Mouse (Mus musculus) embryonic facial prominence, embryonic 15.5 days (tissue): ENCODE data around the gene Ttll6. TPM values are rescaled to one million over a fixed set of nuclear protein-coding genes. Genes with fewer than 3 reads are reported as not detected.

ENCODE experiments used
- ATAC-seq: fragments of 200-750 bp; cut with Nextera tagmentation; 2 replicates; pipeline ENCODE4 v1.8.0; 2017; ENCODE audit warnings: low read depth, moderate TSS enrichment; ENCODE audit not compliant: insufficient number of reproducible peaks, low FRiP score, low TSS enrichment
- H3K27ac ChIP-seq: fragments of 300-500 bp; sonication (generic); replicated peaks from 2 replicates; pipeline ENCODE4 v1.5.1; 2015; ENCODE audit warnings: mild to moderate bottlenecking, inconsistent platforms
- H3K27me3 ChIP-seq: fragments of 300-500 bp; sonication (generic); 2 replicates; pipeline ENCODE4 v1.6.1; 2015; ENCODE audit warnings: inconsistent platforms
- H3K36me3 ChIP-seq: fragments of 300-500 bp; sonication (generic); 2 replicates; pipeline ENCODE4 v1.6.1; 2015; ENCODE audit warnings: mild to moderate bottlenecking, inconsistent platforms
- H3K4me1 ChIP-seq: fragments of 300-500 bp; sonication (generic); 2 replicates; pipeline ENCODE4 v1.6.1; 2015; ENCODE audit warnings: inconsistent platforms
- H3K4me2 ChIP-seq: fragments of 300-500 bp; sonication (generic); replicated peaks from 2 replicates; pipeline ENCODE4 v1.6.1; 2015; ENCODE audit warnings: mild to moderate bottlenecking, inconsistent platforms
- H3K4me3 ChIP-seq: fragments of 300-500 bp; sonication (generic); replicated peaks from 2 replicates; pipeline ENCODE4 v1.5.1; 2015; ENCODE audit warnings: mild to moderate bottlenecking, inconsistent platforms
- H3K9ac ChIP-seq: fragments of 300-500 bp; sonication (generic); 2 replicates; pipeline ENCODE4 v1.6.1; 2015; ENCODE audit warnings: inconsistent platforms
- H3K9me3 ChIP-seq: fragments of 300-500 bp; sonication (generic); replicated peaks from 2 replicates; pipeline ENCODE4 v1.6.1; 2016; ENCODE audit warnings: inconsistent platforms
- WGBS: fragments of 180-500 bp; shearing (Covaris S2); methylation state at CpG from one replicate; pipeline ENCODE4 v1.1.7; 2015; 5-methylcytosine and 5-hydroxymethylcytosine counted together
- polyA plus RNA-seq: library from polyadenylated mRNA; unstranded; fragments of >200 nt; fragmentation: Nextera tagmentation; extraction: Ambion mirVana; gene quantifications from 2 replicates; pipeline ENCODE4 v1.2.1, GENCODE M21; 2015

The Ttll6 gene
- polyA plus RNA-seq, 1 experiment from 2014 or later = 2.4 TPM

GRCm38 (mm10) chr11:96178356-96178755, 44.8 kb downstream of the Ttll6 start:
- H3K4me1 ChIP-seq = peaks cover 5% of the 10 kb centered on the region; the same call in 1 of the 2 replicates
- no peak overlapping the region for H3K27ac ChIP-seq
- no peaks in the 10 kb centered on the region for H3K36me3 ChIP-seq
- H3K4me3 ChIP-seq = no peak overlapping the region
- no peak overlapping the region for H3K4me2 ChIP-seq
- WGBS = under 1% methylated on average over 8 of the region's 8 CpGs
- no peak overlapping the region for H3K9ac ChIP-seq
- no peak for ATAC-seq
- no peaks in the 10 kb centered on the region for H3K9me3 ChIP-seq
- peaks cover 96% of the 10 kb centered on the region for H3K27me3 ChIP-seq

- H3K9me3 ChIP-seq = no peaks in the 10 kb centered on the region
- H3K27ac ChIP-seq = no peak overlapping the region
- no peak for ATAC-seq
- H3K9ac ChIP-seq = no peak overlapping the region
- H3K4me1 ChIP-seq = peaks cover 5% of the 10 kb centered on the region; the same call in 1 of the 2 replicates
- H3K4me3 ChIP-seq = no peak overlapping the region
- H3K4me2 ChIP-seq = no peak overlapping the region
- H3K36me3 ChIP-seq = no peaks in the 10 kb centered on the region
- H3K27me3 ChIP-seq = peaks cover 95% of the 10 kb centered on the region
- 3% methylated on average over 6 of the region's 6 CpGs for WGBS
These were observed 45.4 kb downstream of the Ttll6 start for GRCm38 (mm10) chr11:96178911-96179503.

GRCm38 (mm10) chr11:96181061-96181460, 47.5 kb downstream of the Ttll6 start:
- H3K9ac ChIP-seq = no peak overlapping the region
- H3K4me1 ChIP-seq = peaks cover 5% of the 10 kb centered on the region; the same call in 1 of the 2 replicates
- H3K36me3 ChIP-seq = no peaks in the 10 kb centered on the region
- ATAC-seq = no peak
- H3K4me2 ChIP-seq = no peak overlapping the region
- no peak overlapping the region for H3K4me3 ChIP-seq
- no peak overlapping the region for H3K27ac ChIP-seq
- WGBS = 15% methylated on average over 4 of the region's 4 CpGs
- no peaks in the 10 kb centered on the region for H3K9me3 ChIP-seq
- peaks cover 94% of the 10 kb centered on the region for H3K27me3 ChIP-seq

- Histone ChIP-seq H3K36me3 (no peaks in the 10 kb centered on the region), H3K9me3 (no peaks in the 10 kb centered on the region), H3K4me1 (no peaks in the 10 kb centered on the region), H3K4me3 (no peak overlapping the region), H3K4me2 (no peak overlapping the region), H3K27me3 (peaks cover 95% of the 10 kb centered on the region), H3K9ac (no peak overlapping the region), H3K27ac (no peak overlapping the region)
- no peak for ATAC-seq
These were observed 50.6 kb downstream of the Ttll6 start for GRCm38 (mm10) chr11:96184233-96184632.

- peaks cover 94% of the 10 kb centered on the region for H3K27me3 ChIP-seq
- H3K4me3 ChIP-seq = no peak overlapping the region
- H3K9me3 ChIP-seq = no peaks in the 10 kb centered on the region
- no peak overlapping the region for H3K27ac ChIP-seq
- H3K9ac ChIP-seq = no peak overlapping the region
- no peaks in the 10 kb centered on the region for H3K36me3 ChIP-seq
- 13% methylated on average over 4 of the region's 4 CpGs for WGBS
- no peak overlapping the region for H3K4me2 ChIP-seq
- no peaks in the 10 kb centered on the region for H3K4me1 ChIP-seq
- ATAC-seq = no peak
These were observed 53.7 kb downstream of the Ttll6 start for GRCm38 (mm10) chr11:96187321-96187720.

- Histone ChIP-seq H3K4me3 (no peak overlapping the region), H3K27me3 (peaks cover 97% of the 10 kb centered on the region), H3K9me3 (no peaks in the 10 kb centered on the region), H3K4me2 (no peak overlapping the region), H3K27ac (no peak overlapping the region), H3K9ac (no peak overlapping the region), H3K4me1 (peaks cover 11% of the 10 kb centered on the region), H3K36me3 (no peaks in the 10 kb centered on the region)
- no peak for ATAC-seq
- WGBS = 1% methylated on average over 28 of the region's 28 CpGs
These were observed 56.4 kb downstream of the Ttll6 start for GRCm38 (mm10) chr11:96189810-96190522.

GRCm38 (mm10) chr11:96191132-96191531, 57.5 kb downstream of the Ttll6 start:
- no peaks in the 10 kb centered on the region for H3K36me3 ChIP-seq
- peaks cover 97% of the 10 kb centered on the region for H3K27me3 ChIP-seq
- H3K9me3 ChIP-seq = no peaks in the 10 kb centered on the region
- H3K27ac ChIP-seq = no peak overlapping the region
- no peak overlapping the region for H3K9ac ChIP-seq
- H3K4me1 ChIP-seq = peaks cover 11% of the 10 kb centered on the region
- H3K4me3 ChIP-seq = no peak overlapping the region
- no peak for ATAC-seq
- H3K4me2 ChIP-seq = no peak overlapping the region
- WGBS = 6% methylated on average over 5 of the region's 5 CpGs

- no peaks in the 10 kb centered on the region for H3K9me3 ChIP-seq
- H3K4me3 ChIP-seq = peak within 1 kb of the TSS; percentile 23
- no peak for ATAC-seq
- H3K4me2 ChIP-seq = peak within 1 kb of the TSS; percentile 41
- no peaks in the 10 kb centered on the region for H3K36me3 ChIP-seq
- WGBS = under 1% methylated on average over 35 of the region's 35 CpGs
- no peak within 1 kb of the TSS for H3K9ac ChIP-seq
- peaks cover 11% of the 10 kb centered on the region for H3K4me1 ChIP-seq
- H3K27ac ChIP-seq = no peak within 1 kb of the TSS
- peaks cover 97% of the 10 kb centered on the region for H3K27me3 ChIP-seq
These were observed 60.2 kb downstream of the Ttll6 start, which contains the start of gene Hoxb13 for GRCm38 (mm10) chr11:96193521-96194400. Gene Hoxb13 (plus strand): TSS chr11:96194316.

GRCm38 (mm10) chr11:96194401-96194710, 60.8 kb downstream of the Ttll6 start:
- Histone ChIP-seq H3K4me1 (peaks cover 11% of the 10 kb centered on the region), H3K27me3 (peaks cover 97% of the 10 kb centered on the region), H3K9ac (no peak overlapping the region), H3K36me3 (no peaks in the 10 kb centered on the region), H3K4me3 (peak overlapping the region; percentile 23), H3K4me2 (peak overlapping the region; percentile 41), H3K9me3 (no peaks in the 10 kb centered on the region), H3K27ac (no peak overlapping the region)
- WGBS = 1% methylated on average over 10 of the region's 10 CpGs
- no peak for ATAC-seq

- Histone ChIP-seq H3K27me3 (peaks cover 99% of the 10 kb centered on the region), H3K9ac (no peak overlapping the region), H3K36me3 (no peaks in the 10 kb centered on the region), H3K4me3 (no peak overlapping the region), H3K4me1 (peaks cover 11% of the 10 kb centered on the region), H3K9me3 (no peaks in the 10 kb centered on the region), H3K4me2 (no peak overlapping the region), H3K27ac (no peak overlapping the region)
- WGBS = 9% methylated on average over 11 of the region's 11 CpGs
- no peak for ATAC-seq
These were observed 61.5 kb downstream of the Ttll6 start for GRCm38 (mm10) chr11:96194961-96195640.

- no peaks in the 10 kb centered on the region for H3K36me3 ChIP-seq
- no peak overlapping the region for H3K27ac ChIP-seq
- H3K4me1 ChIP-seq = peaks cover 11% of the 10 kb centered on the region
- ATAC-seq = no peak
- H3K9ac ChIP-seq = no peak overlapping the region
- H3K4me2 ChIP-seq = no peak overlapping the region
- no peaks in the 10 kb centered on the region for H3K9me3 ChIP-seq
- H3K27me3 ChIP-seq = peaks cover 99% of the 10 kb centered on the region
- H3K4me3 ChIP-seq = no peak overlapping the region
- WGBS = 2% methylated on average over 20 of the region's 20 CpGs
These were observed 62.2 kb downstream of the Ttll6 start for GRCm38 (mm10) chr11:96195769-96196280.
